9 mouse cellular contexts compared by ENCODE assay signal in genomic region chr8:94532525-94532872, GRCm38 (mm10). TPM values are rescaled to one million over a fixed set of nuclear protein-coding genes. Genes with fewer than 3 reads are reported as not detected.
DNase-seq lines count a peak whose midpoint lies in the region; ATAC-seq and TF ChIP-seq lines count a peak whose summit lies in the region.
"Had no signal": no experiment of that assay in that cellular context is flagged by ENCODE, and none has a peak within 500 bp of the region (broad histone marks: within the 10 kb centered on the region; RNA-seq: fewer than 3 reads in every experiment).

No protein-coding gene starts in this region.

- no peak for DNase-seq in heart, adult 8-10 months (ENCODE audit: low spot score)
- DNase-seq in ES-E14 (ENCODE audit: low read depth, low spot score), result no peak
- DNase-seq in forebrain, postnatal 0 days, result no peak
- DNase-seq in ovary, adult 18-20 months (ENCODE audit: low spot score), result no peak
- no peak for DNase-seq in right cerebral cortex, postnatal 10 days (ENCODE audit: low spot score in 2 of 2)

- peak overlapping the region; percentile 75 for H3K9ac ChIP-seq in heart, embryonic 14.5 days (ENCODE audit: low read length)
- H3K9ac ChIP-seq in ES-E14 (ENCODE audit: insufficient read depth, low read depth, low read length, poor library complexity, severe bottlenecking), result peak overlapping the region; percentile 57; the same call in 1 of the 2 replicates
- peak overlapping the region; percentile 77 for H3K9ac ChIP-seq in forebrain, postnatal 0 days

- H3K27ac ChIP-seq in heart, embryonic 14.5 days (replicated peaks in 1 of 2; ENCODE audit: control insufficient read depth in 1 of 2, insufficient read depth in 1 of 2, low read depth in 2 of 2, low read length in 2 of 2), result no peak overlapping the region
- H3K27ac ChIP-seq in ES-E14 (ENCODE audit: insufficient read depth, low read depth, low read length, poor library complexity, severe bottlenecking), result no peak overlapping the region
- H3K27ac ChIP-seq in forebrain, postnatal 0 days (ENCODE audit: low read depth, low read length), result peak overlapping the region; percentile 74
- peak overlapping the region; percentile 71 for H3K27ac ChIP-seq in macrophage

- 0% methylated on average over 34 of the region's 34 CpGs for WGBS in heart, embryonic 14.5 days
- under 1% methylated on average over 33 of the region's 34 CpGs for WGBS in forebrain, postnatal 0 days
- WGBS in macrophage (ENCODE audit: missing documents), result 1% methylated on average over 26 of the region's 34 CpGs

- peaks cover 43% of the 10 kb centered on the region for H3K79me2 ChIP-seq in macrophage (ENCODE audit: inconsistent target)

- H3K4me3 ChIP-seq in heart, embryonic 14.5 days (ENCODE audit: control insufficient read depth in 1 of 2, insufficient read depth in 1 of 2, low read depth in 1 of 2, low read length in 2 of 2), result peak overlapping the region; percentile 66 to 75
- peak overlapping the region; percentile 49 to 76 for H3K4me3 ChIP-seq in ES-E14 (ENCODE audit: insufficient read depth in 1 of 2, low read depth in 1 of 2, low read length in 2 of 2, poor library complexity in 1 of 2, severe bottlenecking in 1 of 2)
- H3K4me3 ChIP-seq in forebrain, postnatal 0 days (ENCODE audit: low read depth, low read length), result peak overlapping the region; percentile 63
- peak overlapping the region; percentile 40 for H3K4me3 ChIP-seq in macrophage (ENCODE audit: inconsistent target)

- peak overlapping the region; percentile 99 for H3K4me2 ChIP-seq in heart, embryonic 14.5 days (ENCODE audit: low read length)
- peak overlapping the region; percentile 92 for H3K4me2 ChIP-seq in forebrain, postnatal 0 days (ENCODE audit: low read depth)

- no peak for TF ChIP-seq CTCF in forebrain, postnatal 0 days (IDR thresholded peaks at IDR 0.05; ENCODE audit: low read depth)

- peaks cover 4 to 12% of the 10 kb centered on the region in 2 experiments; a peak in 2 of 4 replicates for H3K4me1 ChIP-seq in heart, embryonic 14.5 days (ENCODE audit: control insufficient read depth in 2 of 2, insufficient read depth in 2 of 2, low read length in 2 of 2)
- peaks cover 0 to 5% of the 10 kb centered on the region in 2 experiments; a peak in 1 of 4 replicates for H3K4me1 ChIP-seq in ES-E14 (ENCODE audit: control insufficient read depth in 2 of 2, insufficient read depth in 2 of 2, low read length in 2 of 2, poor library complexity in 1 of 2)
- H3K4me1 ChIP-seq in forebrain, postnatal 0 days (ENCODE audit: insufficient read depth), result peaks cover 6% of the 10 kb centered on the region; the same call in 1 of the 2 replicates

- H3K9me3 ChIP-seq in heart, embryonic 14.5 days (ENCODE audit: control insufficient read depth, low read length), result no peaks in the 10 kb centered on the region
- no peaks in the 10 kb centered on the region for H3K9me3 ChIP-seq in ES-E14 (ENCODE audit: control insufficient read depth, insufficient read depth, low read depth, low read length)
- H3K9me3 ChIP-seq in forebrain, postnatal 0 days (ENCODE audit: low read length), result no peaks in the 10 kb centered on the region

- ATAC-seq in heart, embryonic 14.5 days (ENCODE audit: insufficient number of reproducible peaks, insufficient read depth, low FRiP score, low read depth), result no peak
- ATAC-seq in forebrain, postnatal 0 days, result peak; percentile 30
- no peak for ATAC-seq in erythroid progenitor cell, adult 5-6 weeks (replicated peaks; ENCODE audit: low FRiP score, poor library complexity, severe bottlenecking)

- H3K36me3 ChIP-seq in heart, embryonic 14.5 days (ENCODE audit: control insufficient read depth, insufficient read depth, low read length), result no peaks in the 10 kb centered on the region
- H3K36me3 ChIP-seq in ES-E14 (ENCODE audit: control insufficient read depth, insufficient read depth, low read length, poor library complexity, severe bottlenecking), result no peaks in the 10 kb centered on the region
- no peaks in the 10 kb centered on the region for H3K36me3 ChIP-seq in forebrain, postnatal 0 days (ENCODE audit: insufficient read depth)
- H3K36me3 ChIP-seq in macrophage (ENCODE audit: inconsistent target), result no peaks in the 10 kb centered on the region
- H3K36me3 ChIP-seq: G1E had no signal

- in situ Hi-C loops in ES-E14 (cut with MboI; ENCODE audit: low sequenced_read_pairs in 2 of 2, unreplicated experiment in 2 of 2), result no loop called here

- peaks cover 35% of the 10 kb centered on the region for H3K27me3 ChIP-seq in heart, embryonic 14.5 days (ENCODE audit: control insufficient read depth, insufficient read depth, low read length)
- no peaks in the 10 kb centered on the region for H3K27me3 ChIP-seq in forebrain, postnatal 0 days (ENCODE audit: insufficient read depth, low read length)

TF ChIP-seq in ES-E14, 5 proteins besides CTCF, POLR2A, EP300 and RAD21:
- TF ChIP-seq CHD2 (IDR thresholded peaks at IDR 0.05; ENCODE audit: low read depth, low read length), result no peak
- no peak for TF ChIP-seq HCFC1 (IDR thresholded peaks at IDR 0.05; ENCODE audit: borderline replicate concordance, insufficient read depth, low read length)
- no peak for TF ChIP-seq ZC3H11A (IDR thresholded peaks at IDR 0.05; ENCODE audit: borderline replicate concordance, low read depth, low read length)
- no peak for TF ChIP-seq MAFK (IDR thresholded peaks at IDR 0.05; ENCODE audit: insufficient read depth, low read depth, low read length)
- TF ChIP-seq ZNF384 (IDR thresholded peaks at IDR 0.05; ENCODE audit: low read depth, low read length), result no peak

RNA-seq across cellular contexts. Expression of gene Cpne2, which starts 0.3 kb away (rescaled TPM):
- 6.7 and 6.8 TPM in 2 replicates for polyA plus RNA-seq in heart, embryonic 14.5 days (2014; fragmentation: Nextera tagmentation; extraction: Ambion mirVana)
- 1 to 10 TPM; 3.7 to 5.0 (median 4.5) TPM for total RNA-seq in heart, adult 8-10 months (2022)
- 6.4 and 12.5 TPM in 2 replicates for total RNA-seq in ES-E14 (2012; rRNA removed)
- total RNA-seq in forebrain, postnatal 0 days (2014; rRNA removed), result 49.2 and 68.8 TPM in 2 replicates
- 41.6 and 58.3 TPM in 2 replicates for polyA plus RNA-seq in forebrain, postnatal 0 days (2015; fragmentation: Nextera tagmentation; extraction: Ambion mirVana)
- total RNA-seq in macrophage (2018; cell fraction: chromatin; rRNA removed), result 100 to 1,000 TPM; 111 to 459 (median 155) TPM
- 10 to 100 TPM; 37.9 to 66.8 (median 48.8) TPM for total RNA-seq in macrophage (2018; cell fraction: cytosol; rRNA removed)
- 100 to 1,000 TPM in 17 of 26 experiments, 10 to 100 TPM in 9; 72.3 to 261 (median 112) TPM for total RNA-seq in macrophage (2018; cell fraction: nucleus; rRNA removed)
- polyA plus RNA-seq in macrophage (2018), result 33.7 to 64.1 TPM (median 62.3 TPM) in 3 replicates
- 25.2 and 37.3 TPM in 2 replicates for total RNA-seq in erythroid progenitor cell, adult 5-6 weeks (2015; ENCODE audit: low replicate concordance)
- total RNA-seq in erythroid progenitor cell, adult 5-6 weeks (2017; ENCODE audit: low replicate concordance), result 14.5 and 18.7 TPM in 2 replicates

Comparison
In these comparisons a context has a peak if more than half of its experiments do, and no peak if none do; other contexts are left out.
1. H3K27ac ChIP-seq: peak in forebrain, postnatal 0 days (single experiment) and macrophage (single experiment); none in heart, embryonic 14.5 days (0 of 2) and ES-E14 (single experiment).
2. Peak in every context shown above with its lines, with median percentiles within 50 percentile points of each other: H3K4me3 ChIP-seq and H3K9ac ChIP-seq.